Mouse (Mus musculus): ENCODE results near the gene Lipa. TPM values are rescaled to one million over a fixed set of nuclear protein-coding genes. Genes with fewer than 3 reads are reported as not detected.

Lipa gene
- polyA plus RNA-seq (2015; fragmentation: Nextera tagmentation; extraction: Ambion mirVana) = 88.4 and 224 TPM in 2 replicates

GRCm38 (mm10) chr19:34526941-34527682 is at the start of gene Lipa:
Gene Lipa, minus strand, starts transcription at chr19:34527474.

DNA sequence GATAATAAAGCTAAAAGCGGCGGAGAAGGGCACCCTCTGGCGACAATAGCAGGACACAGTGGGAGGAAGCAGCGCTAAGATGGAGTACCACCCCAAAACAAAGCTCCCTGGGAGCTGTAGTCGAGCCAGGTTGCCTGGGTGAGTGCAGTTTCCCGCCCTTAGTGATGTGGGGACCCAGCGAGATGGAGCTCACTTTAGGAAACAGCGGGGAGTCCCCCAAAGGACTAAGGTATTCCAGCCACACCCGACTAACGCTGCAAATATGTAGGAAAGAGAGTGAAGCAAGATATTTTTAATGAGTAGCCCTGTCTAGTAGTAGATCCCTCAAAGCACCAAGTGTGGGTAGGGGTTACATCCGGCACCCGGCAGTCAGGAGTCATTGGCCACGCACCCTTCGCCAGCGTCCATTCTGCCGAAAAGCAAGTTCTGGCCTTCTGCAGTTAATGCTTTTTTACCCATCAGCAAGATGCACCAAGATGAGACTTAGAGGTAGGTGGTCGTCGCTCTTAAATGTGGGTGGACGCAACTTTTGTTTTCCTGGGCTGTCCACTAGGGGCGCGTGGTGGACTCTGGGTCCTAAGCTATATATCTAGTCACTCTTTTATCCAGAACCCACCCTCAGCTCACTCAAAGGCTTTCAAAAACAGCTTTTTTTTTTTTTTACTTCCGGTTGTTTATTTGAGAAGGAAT is 23.4 kb upstream of the Lipa start, which contains the start of gene Ifit2:
Gene Ifit2, plus strand, starts transcription at position 161 of the 690 bp plus-strand sequence.

DNA sequence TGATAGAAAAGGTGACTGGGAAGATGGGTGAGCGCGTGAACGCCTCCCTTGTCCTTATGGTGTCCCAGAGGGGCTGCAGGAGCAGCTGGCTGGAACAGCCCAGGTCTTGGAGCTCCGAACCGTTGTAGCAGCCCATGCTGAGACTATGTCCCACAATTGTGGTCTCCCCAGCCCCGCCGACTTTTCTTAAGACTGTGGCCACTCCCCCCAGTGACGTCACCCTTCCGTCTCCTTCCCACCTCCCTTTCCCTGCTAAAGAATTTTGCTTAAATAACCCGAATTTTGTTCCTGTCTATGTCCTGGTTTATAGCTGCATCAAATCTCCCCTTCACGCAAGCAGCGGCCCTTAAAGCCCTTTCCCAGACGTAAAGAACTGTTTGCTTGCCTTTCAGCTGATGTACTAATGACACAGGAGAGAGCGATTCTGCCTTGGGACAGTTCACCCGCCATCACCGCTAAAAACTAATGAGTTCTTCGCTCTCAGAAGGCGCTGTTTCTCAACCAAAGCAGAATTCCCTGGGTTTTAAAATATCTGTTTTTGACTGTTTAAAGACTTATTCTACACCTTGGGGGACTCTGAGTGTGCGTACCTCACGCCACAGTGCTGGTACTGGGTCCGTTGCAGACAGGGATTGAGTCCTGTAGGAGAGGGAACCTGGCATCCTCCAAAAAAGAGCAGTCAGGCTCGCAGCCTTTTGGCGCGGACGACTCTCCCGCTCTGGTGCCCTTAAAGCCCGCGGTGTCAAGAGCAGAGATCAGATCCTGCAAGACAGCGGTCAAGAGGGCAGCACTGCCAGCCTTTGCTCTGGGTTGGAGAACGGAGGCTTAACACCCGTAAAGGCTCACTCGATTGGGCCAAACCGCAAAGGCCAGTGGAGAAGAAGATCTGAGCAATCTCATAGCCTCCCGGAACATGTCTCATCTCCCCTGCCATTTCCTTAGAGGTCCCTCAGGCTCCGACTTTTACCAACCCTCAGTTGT is 52.0 kb downstream of the Lipa start, which contains the start of gene Ch25h:
Gene Ch25h, minus strand, starts transcription at position 174 of the 981 bp plus-strand sequence.

Other genes starting within 250 kb of the Lipa start
- 13.3 and 13.9 TPM in 2 replicates for gene Fas, start 236.8 kb downstream of the Lipa start, polyA plus RNA-seq (2015; fragmentation: Nextera tagmentation; extraction: Ambion mirVana)
- 0.14 and 0.40 TPM in 2 replicates for gene Ch25h, start 52.3 kb downstream of the Lipa start, polyA plus RNA-seq (2015; fragmentation: Nextera tagmentation; extraction: Ambion mirVana)
- gene Ifit2, start 23.2 kb upstream of the Lipa start, polyA plus RNA-seq (2015; fragmentation: Nextera tagmentation; extraction: Ambion mirVana) = 6.9 and 7.2 TPM in 2 replicates
- gene Ifit3, start 56.1 kb upstream of the Lipa start, polyA plus RNA-seq (2015; fragmentation: Nextera tagmentation; extraction: Ambion mirVana) = 11.7 and 13.4 TPM in 2 replicates
- gene Ifit1bl1, start 74.5 kb upstream of the Lipa start, polyA plus RNA-seq (2015; fragmentation: Nextera tagmentation; extraction: Ambion mirVana) = 0.76 and 0.88 TPM in 2 replicates
- 2.8 and 3.1 TPM in 2 replicates for gene Ifit3b, start 80.5 kb upstream of the Lipa start, polyA plus RNA-seq (2015; fragmentation: Nextera tagmentation; extraction: Ambion mirVana)
- gene Ifit1bl2, start 113.3 kb upstream of the Lipa start, polyA plus RNA-seq (2015; fragmentation: Nextera tagmentation; extraction: Ambion mirVana) = 0.30 and 1.4 TPM in 2 replicates
- gene Ifit1, start 113.4 kb upstream of the Lipa start, polyA plus RNA-seq (2015; fragmentation: Nextera tagmentation; extraction: Ambion mirVana) = 7.5 and 8.7 TPM in 2 replicates
- gene Slc16a12, start 219.8 kb upstream of the Lipa start, polyA plus RNA-seq (2015; fragmentation: Nextera tagmentation; extraction: Ambion mirVana) = 0.66 and 1.1 TPM in 2 replicates

Measured in adrenal gland, postnatal 0 days (tissue).